Mouse (Mus musculus) ES-CJ7 (cell line): ENCODE measurements around the gene Kcnip1.
A peak's percentile ranks its signal among the peaks of the same experiment; 100 is the strongest.

Experiments
- DNase-seq: peaks from one replicate; pipeline ENCODE4 v3.0.0; 2011; ENCODE audit warnings: low read depth, low spot score

Kcnip1 gene

DNA sequence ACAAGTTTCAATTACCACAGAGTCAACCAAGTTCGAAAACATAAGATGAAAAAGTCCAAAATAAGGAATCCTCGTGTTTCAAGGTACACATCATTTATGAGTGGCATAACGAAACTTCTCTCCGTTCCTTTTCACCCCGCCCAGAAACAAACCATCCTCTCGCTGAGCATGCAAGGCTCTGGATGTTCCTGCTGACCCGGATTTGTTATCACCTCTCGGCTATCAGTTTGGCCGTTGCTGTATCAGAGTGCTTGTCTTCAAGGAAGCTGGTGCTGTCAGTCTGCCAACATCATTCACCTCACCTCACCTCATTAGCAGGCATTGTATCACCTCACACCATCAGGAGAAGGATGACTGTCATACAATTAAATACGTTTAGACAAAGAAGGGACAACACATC lies 90.6 kb downstream of the Kcnip1 start:
- no peak for DNase-seq

DNA sequence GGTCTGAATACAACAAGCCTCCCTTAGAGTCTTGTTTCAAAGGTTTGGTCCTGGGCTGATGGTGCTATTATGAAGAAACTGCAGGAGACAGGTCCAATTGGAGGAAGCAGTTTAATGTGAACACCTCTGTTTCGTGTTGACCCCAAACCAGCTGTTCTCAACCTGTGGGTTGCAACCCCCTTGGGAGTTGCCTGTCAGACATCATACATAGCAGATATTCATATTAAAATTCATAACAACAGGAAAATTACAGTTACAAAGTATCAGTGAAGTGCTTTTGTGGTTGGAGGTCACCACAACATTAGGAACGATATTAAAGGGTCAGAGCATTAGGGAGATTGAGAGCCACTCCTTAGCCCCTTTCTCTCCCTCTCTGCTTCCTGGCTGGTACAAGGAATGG lies 91.2 kb downstream of the Kcnip1 start:
- no peak for DNase-seq

DNA sequence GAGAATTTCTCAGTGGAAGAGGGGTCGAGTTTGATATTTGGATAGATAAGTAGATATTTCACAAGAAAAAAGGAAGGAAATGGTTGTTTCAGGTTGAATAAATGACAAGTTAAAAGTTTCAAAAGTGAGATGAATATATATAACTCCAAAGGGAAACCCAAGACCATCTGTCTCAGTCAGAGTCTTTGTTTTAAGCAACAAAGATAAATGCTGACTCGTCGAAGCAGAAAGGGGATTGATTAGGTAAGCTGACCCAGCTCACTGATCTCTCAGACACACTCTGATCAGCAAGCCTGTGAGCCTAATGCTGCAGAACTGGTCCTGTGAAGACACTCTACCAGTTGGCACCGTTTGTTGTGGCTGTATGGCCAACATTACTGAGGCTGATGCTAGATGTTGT lies 101.9 kb downstream of the Kcnip1 start:
- no peak for DNase-seq

DNA sequence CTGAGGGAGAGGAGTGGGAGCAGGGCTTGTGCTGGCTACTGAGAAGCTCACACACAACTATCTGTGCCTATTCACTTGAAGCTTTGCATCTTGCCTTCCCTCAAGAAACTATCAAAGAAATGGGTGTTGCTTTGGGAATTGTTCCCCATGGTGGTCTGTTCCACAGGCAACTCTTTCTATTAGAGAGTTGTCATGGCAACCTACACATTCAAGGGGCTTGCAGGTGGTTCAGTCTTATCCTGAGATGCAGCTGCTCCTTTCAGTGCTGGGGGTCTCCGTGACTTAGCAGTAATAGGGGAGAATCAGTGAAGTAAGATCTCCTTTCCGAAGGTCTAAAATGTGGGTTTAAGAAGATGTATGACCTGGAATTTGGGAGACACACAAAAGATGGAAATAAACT lies 102.6 kb downstream of the Kcnip1 start:
- no peak for DNase-seq

DNA sequence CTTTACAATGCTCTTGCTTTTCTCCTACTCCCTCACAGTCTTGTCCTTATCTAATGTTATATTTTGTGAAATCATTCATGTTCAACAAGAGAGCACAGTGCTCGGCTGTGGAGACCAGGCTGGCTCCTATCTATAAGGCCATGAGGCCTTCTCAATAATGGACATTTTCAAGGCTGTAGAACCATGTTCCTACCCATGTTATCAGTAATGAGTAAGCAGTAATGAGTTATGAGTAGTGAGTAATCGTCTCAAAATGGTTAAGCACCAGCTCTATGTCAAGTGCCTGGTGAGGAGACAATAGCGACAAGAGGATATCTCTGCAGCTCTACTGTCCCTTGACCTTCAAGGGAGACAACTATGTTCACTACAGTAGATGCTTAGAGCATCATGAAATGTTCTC lies 105.3 kb downstream of the Kcnip1 start:
- no peak for DNase-seq

DNA sequence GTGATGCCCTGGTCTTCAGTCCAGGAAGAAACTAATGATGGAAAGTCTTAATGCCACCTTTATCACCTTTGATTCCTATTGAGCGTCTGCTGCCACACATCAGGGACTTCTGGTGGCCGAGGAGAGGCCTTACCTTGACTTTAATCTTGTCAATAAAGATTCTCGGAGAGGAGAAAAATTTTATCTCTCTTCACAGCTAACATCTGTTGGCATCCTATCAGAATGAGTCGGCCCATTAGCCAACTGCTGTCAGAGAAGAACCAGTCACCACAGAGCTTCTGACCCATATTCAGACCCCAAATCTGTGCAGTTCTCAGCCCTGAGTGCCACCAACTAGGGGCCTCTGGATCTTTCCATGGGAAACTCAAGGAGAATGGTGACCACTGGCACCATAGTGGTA lies 107.0 kb downstream of the Kcnip1 start:
- DNase-seq, result no peak

DNA sequence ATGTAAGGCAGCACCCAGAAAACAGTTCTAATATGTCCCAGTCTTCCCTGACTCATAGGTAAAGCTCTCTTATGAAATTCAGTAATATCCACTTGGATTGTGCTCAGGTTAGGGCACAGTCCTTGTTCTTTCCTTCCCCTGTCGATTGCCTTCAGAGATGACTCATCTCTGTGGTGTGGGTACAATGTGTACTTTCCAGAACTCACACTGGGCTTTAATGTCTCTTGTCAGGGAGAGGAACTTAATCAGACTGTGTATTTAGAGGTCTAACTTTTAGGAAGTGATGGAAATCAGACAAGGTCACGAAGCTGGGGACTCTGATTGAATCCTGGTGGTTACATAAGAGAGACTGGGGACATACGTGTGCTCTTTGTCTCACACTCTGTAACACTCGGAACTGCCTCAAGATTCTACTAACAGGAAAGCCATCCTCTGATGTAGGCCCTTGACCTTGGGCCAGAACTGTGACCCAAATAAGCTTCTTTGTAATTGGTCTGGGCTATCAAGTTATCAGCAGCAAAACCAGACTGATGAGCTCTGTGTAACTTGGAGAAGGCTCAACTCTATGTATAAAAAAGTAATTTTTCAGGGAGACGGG lies 110.1 kb downstream of the Kcnip1 start:
- DNase-seq, result no peak

DNA sequence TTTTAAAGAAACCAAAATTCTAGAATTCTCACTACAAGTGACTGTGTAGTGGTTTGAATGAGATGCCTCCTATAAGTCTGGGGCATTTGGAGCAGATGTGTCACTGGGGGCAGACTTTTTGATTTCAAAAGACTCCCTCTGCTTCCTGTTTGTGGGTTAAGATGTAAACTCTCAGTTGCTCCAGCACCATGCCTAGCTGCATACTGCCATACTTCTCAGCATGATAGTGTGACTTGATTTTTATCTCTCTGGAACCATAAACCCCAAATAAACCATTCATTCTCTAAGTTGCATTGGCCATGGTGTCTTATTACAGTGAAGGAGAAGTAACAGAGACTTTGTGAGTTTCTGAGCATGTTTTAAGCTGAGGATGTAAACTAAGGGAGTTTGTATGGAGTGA lies 118.0 kb downstream of the Kcnip1 start:
- DNase-seq, result no peak

DNA sequence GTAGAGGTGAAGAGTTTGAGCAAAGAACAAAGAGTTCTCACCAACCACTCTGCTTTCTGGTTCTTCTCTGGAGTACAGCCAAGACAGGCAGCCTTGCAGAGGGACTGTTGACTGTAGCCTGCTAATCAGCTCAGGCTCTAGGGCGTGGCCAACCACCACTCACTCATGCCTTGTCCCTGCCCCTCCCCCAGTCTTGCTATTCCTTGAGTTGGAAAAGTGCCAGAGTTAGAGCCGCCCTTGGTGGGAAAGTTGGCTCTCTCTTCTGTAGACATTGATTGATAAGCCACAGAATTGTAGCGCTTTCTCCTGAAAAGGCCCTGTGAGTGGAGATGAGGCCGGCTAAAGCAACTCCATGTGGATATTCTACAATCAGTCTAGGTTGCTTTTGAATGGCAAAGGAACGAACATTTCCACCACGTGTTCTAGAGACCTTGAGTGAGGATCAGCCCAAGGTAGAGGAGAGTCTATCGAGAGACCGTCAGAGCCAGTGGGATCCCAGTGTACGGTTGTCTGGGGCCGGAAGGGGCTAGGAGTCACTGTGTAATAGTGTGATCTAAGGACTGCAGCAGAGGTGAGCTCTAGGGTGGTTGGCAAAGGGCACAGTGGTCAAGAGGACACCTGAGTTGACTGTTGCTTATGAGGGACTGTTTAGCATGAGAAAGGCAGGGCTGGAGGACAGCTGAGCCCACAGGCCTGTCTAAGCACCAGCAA lies 119.7 kb downstream of the Kcnip1 start:
- peak; percentile 55 for DNase-seq

DNA sequence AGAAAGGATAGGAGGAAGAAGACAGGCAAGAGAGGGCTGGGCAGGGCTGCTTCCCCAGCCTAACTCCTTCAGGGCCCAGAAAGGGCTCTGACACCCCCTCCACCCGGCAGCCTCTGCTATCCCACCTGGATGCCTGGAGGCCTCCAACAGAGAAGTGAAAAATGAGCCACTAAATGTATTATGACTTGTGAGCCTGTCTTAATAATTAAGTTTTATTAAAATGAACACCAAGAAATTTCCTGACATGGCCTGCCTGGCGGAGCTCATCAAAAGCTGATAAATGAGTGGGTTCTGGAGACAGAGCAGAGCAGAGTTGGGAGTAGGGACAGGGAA lies 120.3 kb downstream of the Kcnip1 start:
- DNase-seq, result no peak

DNA sequence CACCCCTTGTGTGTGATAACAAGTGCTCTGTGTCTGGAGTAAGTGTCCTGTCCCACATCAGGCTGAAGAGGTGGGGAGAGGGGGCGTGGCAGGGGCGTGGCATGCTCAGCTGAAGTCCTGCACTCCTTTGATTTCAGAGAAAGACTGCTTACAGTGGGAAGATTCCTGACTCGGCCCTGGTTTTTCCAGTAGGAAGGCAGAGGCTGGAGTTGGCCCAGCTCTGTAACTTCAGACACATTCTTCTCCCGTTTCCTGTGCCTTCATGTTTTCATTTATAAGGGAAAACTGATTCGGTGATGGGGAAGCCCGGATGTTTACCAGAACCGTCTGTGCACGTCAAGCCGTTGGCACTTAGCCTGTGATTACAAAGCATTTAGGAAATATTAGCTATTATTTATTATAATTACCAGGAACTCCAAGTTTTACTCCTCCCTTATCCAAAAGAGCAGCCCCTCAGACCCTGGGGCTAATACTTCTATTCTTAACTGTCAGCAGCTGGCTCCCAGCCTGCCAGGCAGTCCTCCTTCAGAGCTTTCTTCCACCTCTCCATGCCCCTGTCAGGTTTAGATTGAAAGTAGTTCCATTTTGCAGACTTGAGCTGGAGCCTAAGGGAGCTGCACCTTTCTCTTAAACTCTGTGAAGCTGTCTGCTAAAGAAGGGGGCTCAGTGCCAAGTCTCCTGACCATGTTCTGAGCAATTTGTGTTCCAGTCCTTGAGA lies 120.8 kb downstream of the Kcnip1 start:
- DNase-seq, result peak; percentile 13

DNA sequence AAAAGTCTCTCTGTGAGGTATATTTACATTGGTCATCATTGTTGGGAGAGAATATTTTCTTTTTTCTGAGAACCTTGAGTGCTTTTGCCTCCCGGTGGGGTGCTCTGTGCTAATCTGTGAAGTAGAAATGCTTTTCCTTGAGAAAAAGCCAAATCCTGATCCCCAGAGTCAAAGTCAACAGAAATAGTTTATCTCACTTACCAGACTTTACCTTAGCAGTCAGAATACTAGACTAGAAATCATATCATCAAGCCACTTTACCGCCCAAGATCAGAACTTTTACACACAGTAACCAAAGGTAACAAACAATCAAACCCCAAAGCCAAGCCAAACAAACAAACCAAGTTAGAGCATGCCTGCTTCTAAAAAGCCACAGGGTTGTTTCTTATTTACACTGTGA lies 122.7 kb downstream of the Kcnip1 start:
- DNase-seq, result no peak

DNA sequence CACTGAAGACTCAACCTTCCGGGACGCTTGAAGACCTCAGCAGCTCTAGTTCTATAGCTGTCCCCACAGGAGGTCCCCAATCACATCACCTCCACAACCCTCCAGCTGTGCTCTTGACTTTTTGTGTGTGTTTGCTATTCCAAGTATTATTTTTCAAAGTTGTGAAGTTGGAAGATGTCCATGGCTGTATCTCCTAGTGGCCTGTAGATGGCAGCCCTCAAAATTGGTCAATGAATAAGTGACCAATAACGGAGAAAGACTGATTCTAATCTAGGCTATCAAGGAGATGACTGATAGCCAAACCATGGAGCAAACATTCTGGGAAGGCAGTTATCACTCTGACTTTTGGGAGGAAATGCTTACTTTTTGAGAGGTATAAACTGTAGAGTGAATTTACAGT lies 123.4 kb downstream of the Kcnip1 start:
- DNase-seq, result no peak

DNA sequence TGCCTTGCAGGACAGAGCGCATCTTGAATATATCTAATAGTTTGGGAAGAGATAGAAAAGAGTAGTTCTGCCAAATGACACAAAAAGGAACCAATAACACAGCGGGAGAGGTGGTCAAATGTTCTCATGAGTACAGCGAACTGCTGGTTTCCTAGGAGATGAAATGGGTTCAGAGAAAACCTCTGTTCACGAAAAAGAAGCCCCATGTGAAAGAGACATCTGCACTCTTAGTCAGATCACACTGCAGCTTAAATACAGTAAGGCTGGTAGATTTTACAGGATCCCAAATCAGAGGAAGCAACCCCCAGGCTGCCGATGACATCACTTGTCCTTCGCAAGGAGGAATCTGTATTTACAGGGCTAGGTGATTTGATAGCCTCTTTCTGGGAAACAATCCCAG lies 126.2 kb downstream of the Kcnip1 start:
- no peak for DNase-seq

DNA sequence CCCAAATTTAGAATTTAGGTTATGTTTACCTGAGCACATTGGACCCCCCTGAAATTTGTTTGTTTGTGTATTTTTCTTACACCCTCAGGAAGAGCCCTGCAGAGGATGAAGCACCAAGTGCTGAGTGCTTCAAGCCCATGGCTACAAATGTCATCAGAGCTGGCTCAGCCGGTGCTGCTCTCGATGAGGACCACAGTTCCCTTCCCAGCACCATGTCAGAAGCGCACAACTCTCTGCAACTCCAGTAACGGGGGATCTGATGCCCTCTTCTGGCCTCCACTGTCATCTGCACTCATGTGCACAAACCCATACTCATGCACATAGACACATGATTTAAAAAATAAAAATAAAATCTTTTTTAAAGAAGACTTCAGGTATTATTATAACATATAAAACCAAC lies 128.7 kb downstream of the Kcnip1 start:
- no peak for DNase-seq

DNA sequence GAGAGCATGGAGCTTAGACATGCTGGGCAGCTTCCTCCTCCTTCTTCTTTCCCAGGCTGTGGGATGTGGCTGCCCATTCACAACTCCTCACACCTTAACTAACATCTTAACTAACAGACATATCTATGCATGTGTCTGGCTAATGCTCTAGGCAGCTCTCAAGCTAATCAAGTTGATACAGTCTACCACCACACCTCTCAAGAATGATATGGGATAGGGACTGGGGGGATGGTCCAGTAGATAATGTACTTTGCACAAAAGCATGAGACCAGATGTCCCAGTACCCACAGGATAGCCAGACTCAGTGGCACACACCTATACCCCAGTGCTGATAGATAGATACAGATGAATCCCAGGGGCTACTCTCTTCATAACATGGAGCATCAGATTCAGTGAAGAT lies 131.1 kb downstream of the Kcnip1 start:
- DNase-seq, result no peak

DNA sequence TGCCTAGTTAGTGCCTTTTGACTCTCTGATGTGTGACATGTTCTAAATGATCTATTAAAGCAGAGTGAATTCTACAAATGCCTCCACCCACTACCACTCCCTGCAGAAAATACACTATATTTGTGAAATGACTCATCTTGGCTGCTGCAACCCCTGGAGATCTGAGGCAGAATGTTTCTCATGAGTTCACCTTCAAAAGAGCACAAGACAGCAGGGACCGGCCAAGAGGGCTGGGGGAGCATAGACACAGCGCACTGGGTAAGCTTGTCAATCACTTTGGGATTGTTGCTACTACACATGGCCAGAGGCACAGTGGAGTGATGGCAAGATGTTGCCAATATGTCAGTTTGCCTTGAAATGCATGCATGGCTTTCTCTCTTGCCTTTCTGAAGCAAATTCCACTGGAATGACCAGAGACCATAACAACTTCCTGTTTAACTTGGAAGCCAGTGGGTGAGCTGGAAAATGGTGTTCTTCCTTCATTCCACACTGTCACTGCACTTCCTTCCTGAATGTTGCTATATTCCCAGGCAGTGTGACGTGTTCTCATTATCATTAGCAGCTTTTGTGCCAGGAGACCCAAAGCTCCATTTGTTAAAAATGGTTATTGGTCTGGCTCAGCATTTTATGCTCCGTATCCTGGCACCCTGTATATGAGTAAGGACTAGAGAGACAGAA lies 131.9 kb downstream of the Kcnip1 start:
- no peak for DNase-seq

DNA sequence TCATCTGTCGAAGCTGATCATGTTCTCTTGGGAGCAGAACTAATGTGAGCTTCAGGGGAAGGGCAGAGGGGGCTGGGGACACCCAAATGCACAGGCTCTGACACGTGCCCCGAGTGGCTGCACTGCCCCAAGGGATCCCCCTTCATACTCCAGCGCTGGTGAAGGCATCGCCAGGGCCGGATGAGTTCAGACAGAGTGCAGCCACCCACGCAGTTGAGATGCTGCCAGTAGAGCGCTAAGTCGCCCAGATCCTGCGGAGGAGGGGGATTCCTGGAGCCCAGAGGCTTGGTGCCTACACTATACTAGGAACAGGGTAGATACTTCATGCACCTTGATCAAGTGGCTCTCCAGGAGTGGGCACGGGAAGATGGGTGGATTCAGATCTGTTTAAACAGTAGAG lies 143.3 kb downstream of the Kcnip1 start:
- no peak for DNase-seq

DNA sequence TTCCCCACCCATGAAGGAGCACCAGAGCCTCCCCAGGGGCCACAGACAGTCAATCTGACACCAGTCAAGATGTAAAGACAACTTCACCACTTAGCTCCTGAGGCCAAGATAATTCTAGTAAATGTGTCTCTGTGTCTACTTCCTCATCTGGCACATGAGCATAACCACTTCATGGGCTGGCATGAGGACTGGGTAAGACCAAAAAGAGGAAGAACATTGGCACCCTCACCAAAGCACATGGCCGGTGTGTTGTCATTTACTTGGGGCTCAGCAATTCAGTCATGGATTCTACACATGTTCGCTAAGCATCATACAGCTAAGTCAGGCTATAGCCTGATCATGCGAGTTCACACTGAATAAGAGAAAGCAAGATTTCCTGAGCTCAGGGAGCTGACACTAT lies 144.3 kb downstream of the Kcnip1 start:
- DNase-seq, result no peak

DNA sequence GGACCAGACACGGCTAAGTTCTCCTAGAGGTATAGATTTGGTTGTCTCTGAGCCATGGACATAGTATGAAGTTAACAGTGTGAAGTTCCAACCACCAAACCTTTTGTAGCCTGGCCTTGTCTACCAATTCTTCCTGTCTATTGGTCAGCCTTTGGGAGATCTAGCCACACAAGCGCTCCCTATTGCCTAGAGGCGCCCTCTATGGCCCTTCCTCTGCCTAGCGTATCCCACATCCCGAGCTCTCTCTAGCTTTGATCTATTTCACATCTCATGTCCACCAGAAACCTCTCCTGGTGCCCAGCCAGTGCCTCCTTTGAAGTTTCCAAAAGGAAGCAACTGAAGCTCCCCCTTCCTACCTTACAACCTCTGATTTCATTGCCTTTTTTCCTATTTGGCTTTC lies 147.0 kb downstream of the Kcnip1 start:
- DNase-seq, result no peak

DNA sequence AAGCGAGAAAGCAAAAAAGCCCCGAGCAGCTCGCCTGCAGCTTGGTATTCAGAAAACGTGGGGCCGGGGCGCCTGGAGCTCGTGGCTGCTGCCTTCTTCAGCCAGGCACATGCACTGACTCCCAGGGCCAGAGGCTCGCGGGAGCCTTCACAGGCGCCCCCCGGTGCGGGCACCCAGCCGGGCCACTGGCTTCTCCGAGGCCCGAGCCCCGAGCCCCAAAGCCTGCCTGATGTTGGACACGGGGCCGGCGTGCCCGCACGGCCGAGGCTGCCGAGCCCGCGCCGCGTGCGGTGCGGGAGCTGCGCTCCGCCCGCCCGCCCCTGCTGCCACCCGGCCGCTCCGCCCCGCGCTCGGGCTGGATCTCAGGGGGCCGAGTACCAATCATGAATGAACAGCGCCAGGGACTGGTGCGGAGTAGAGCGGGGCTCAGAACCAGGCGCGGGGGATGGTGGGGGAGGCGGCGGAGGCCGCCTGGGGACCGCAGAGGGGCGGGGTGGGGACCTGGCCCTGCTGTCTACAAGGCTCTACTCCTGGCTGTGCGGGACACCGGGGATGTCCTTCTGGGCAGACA lies 149.6 kb downstream of the Kcnip1 start:
- peak; percentile 8 for DNase-seq

DNA sequence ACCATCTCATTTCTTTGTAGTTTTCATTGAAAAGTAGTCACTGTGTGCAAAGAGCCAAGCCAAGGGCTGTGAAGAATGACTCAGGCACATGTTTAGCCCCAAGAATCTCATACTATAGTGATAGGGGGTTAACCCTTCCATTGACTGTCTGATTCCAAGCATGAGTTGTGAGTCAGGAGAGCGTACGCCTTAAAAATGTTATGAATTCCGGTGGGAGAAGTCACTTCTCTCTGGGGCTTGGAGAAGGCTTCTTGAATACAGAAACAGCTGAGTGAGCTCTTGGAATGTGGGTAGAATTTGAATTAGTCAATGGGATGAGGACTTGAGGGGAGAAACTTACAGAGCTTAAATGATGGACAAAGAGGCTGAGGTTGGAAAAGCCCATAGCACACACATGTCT lies 153.9 kb downstream of the Kcnip1 start:
- DNase-seq, result no peak
